Mouse (Mus musculus) heart, postnatal 0 days (tissue): ENCODE data around the gene Tmem235. TPM values are rescaled to one million over a fixed set of nuclear protein-coding genes. Genes with fewer than 3 reads are reported as not detected.

ENCODE experiments used
- ATAC-seq: fragments of 200-750 bp; cut with Nextera tagmentation; 2 replicates; pipeline ENCODE4 v1.8.0; 2017; ENCODE audit warnings: low read depth, moderate number of reproducible peaks, moderate library complexity; ENCODE audit not compliant: insufficient read depth
- DNase-seq: peaks from one replicate; pipeline ENCODE4 v3.0.0-alpha.2; 2016; ENCODE audit warnings: low spot score
- H3K27ac ChIP-seq: fragments of 300-500 bp; sonication (generic); 2 replicates; pipeline ENCODE4 v1.5.1; 2014; ENCODE audit warnings: low read depth, mild to moderate bottlenecking
- H3K27me3 ChIP-seq: fragments of 300-500 bp; sonication (generic); 2 replicates; pipeline ENCODE4 v1.6.1; 2014; ENCODE audit warnings: low read length, mixed read lengths; ENCODE audit not compliant: control insufficient read depth, insufficient read depth
- H3K36me3 ChIP-seq: fragments of 300-500 bp; sonication (generic); replicated peaks from 2 replicates; pipeline ENCODE4 v1.6.1; 2014; ENCODE audit warnings: low read length, mixed read lengths; ENCODE audit not compliant: control insufficient read depth, insufficient read depth
- H3K4me1 ChIP-seq: fragments of 300-500 bp; sonication (generic); 2 replicates; pipeline ENCODE4 v1.6.1; 2014; ENCODE audit warnings: antibody characterized with exemption; ENCODE audit not compliant: control insufficient read depth, insufficient read depth
- H3K4me2 ChIP-seq: fragments of 300-500 bp; sonication (generic); 2 replicates; pipeline ENCODE4 v1.6.1; 2014; ENCODE audit warnings: low read depth, mild to moderate bottlenecking, low read length, moderate library complexity
- H3K4me3 ChIP-seq: fragments of 300-500 bp; sonication (generic); 2 replicates; pipeline ENCODE4 v1.5.1; 2014; ENCODE audit warnings: low read depth, low read length
- H3K9ac ChIP-seq: fragments of 300-500 bp; sonication (generic); replicated peaks from 2 replicates; pipeline ENCODE4 v1.6.1; 2014; ENCODE audit warnings: low read depth, low read length, mixed read lengths
- H3K9me3 ChIP-seq: fragments of 300-500 bp; sonication (generic); replicated peaks from 2 replicates; pipeline ENCODE4 v1.6.1; 2016; ENCODE audit warnings: low read length; ENCODE audit not compliant: control insufficient read depth
- CTCF ChIP-seq: IDR thresholded peaks from 2 replicates; pipeline ENCODE4 v1.5.1; 2016; ENCODE audit warnings: antibody characterized with exemption, control low read depth, low read depth
- EP300 ChIP-seq: IDR thresholded peaks from 2 replicates; pipeline ENCODE4 v1.6.1; 2016; ENCODE audit warnings: antibody characterized with exemption, low read depth
- WGBS: fragments of 180-500 bp; shearing (Covaris S2); extraction: QIAGEN DNeasy Blood & Tissue Kit; methylation state at CpG from one replicate; pipeline ENCODE4 v1.1.7; 2014; 5-methylcytosine and 5-hydroxymethylcytosine counted together
- polyA plus RNA-seq: library from polyadenylated mRNA; unstranded; fragments of >200 nt; fragmentation: Nextera tagmentation; extraction: Ambion mirVana; gene quantifications from 2 replicates; pipeline ENCODE4 v1.2.1, GENCODE M21; 2015
- total RNA-seq: library from RNA; depleted of rRNA; stranded (reverse); fragments of >200 nt; gene quantifications from 2 replicates; pipeline ENCODE4 v1.2.3, GENCODE M21; 2014; ENCODE audit warnings: low replicate concordance

Gene Tmem235
- total and polyA plus RNA-seq, 2 experiments from 2014 or later, result not detected

GRCm38 (mm10) chr11:117877917-117878745, 17.6 kb downstream of the Tmem235 start:
- Histone ChIP-seq H3K4me1 (peaks cover 25% of the 10 kb centered on the region), H3K4me2 (peak overlapping the region; percentile 49), H3K27me3 (no peaks in the 10 kb centered on the region), H3K27ac (peak overlapping the region; percentile 49), H3K9me3 (no peaks in the 10 kb centered on the region), H3K36me3 (no peaks in the 10 kb centered on the region), H3K9ac (0 out of 2 replicates have a peak overlapping the region, but pooled peaks have one; percentile 10), H3K4me3 (peak overlapping the region; percentile 6; the same call in 1 of the 2 replicates)
- 9% methylated on average over 13 of the region's 13 CpGs for WGBS
- ATAC-seq, result peak; percentile 56
- DNase-seq, result peak; percentile 43
- TF ChIP-seq EP300 (no peak), CTCF (no peak)

GRCm38 (mm10) chr11:117878892-117879291, 18.3 kb downstream of the Tmem235 start:
- Histone ChIP-seq H3K4me1 (peaks cover 25% of the 10 kb centered on the region), H3K27ac (peak overlapping the region; percentile 49), H3K4me2 (peak overlapping the region; percentile 49), H3K9ac (0 out of 2 replicates have a peak overlapping the region, but pooled peaks have one; percentile 10), H3K9me3 (no peaks in the 10 kb centered on the region), H3K27me3 (no peaks in the 10 kb centered on the region), H3K36me3 (no peaks in the 10 kb centered on the region), H3K4me3 (no peak overlapping the region)
- DNase-seq (no peak), ATAC-seq (no peak)
- 51% methylated on average over 8 of the region's 8 CpGs for WGBS
- TF ChIP-seq EP300 (no peak), CTCF (no peak)

- TF ChIP-seq CTCF (no peak), EP300 (no peak)
- Histone ChIP-seq H3K27me3 (no peaks in the 10 kb centered on the region), H3K4me1 (peaks cover 25% of the 10 kb centered on the region), H3K36me3 (no peaks in the 10 kb centered on the region), H3K9ac (no peak overlapping the region), H3K4me3 (no peak overlapping the region), H3K9me3 (no peaks in the 10 kb centered on the region), H3K4me2 (no peak overlapping the region), H3K27ac (no peak overlapping the region)
- DNase-seq (no peak), ATAC-seq (no peak)
- 80% methylated on average over 6 of the region's 6 CpGs for WGBS
Measured at GRCm38 (mm10) chr11:117879676-117880075, 19.1 kb downstream of the Tmem235 start.

DNA sequence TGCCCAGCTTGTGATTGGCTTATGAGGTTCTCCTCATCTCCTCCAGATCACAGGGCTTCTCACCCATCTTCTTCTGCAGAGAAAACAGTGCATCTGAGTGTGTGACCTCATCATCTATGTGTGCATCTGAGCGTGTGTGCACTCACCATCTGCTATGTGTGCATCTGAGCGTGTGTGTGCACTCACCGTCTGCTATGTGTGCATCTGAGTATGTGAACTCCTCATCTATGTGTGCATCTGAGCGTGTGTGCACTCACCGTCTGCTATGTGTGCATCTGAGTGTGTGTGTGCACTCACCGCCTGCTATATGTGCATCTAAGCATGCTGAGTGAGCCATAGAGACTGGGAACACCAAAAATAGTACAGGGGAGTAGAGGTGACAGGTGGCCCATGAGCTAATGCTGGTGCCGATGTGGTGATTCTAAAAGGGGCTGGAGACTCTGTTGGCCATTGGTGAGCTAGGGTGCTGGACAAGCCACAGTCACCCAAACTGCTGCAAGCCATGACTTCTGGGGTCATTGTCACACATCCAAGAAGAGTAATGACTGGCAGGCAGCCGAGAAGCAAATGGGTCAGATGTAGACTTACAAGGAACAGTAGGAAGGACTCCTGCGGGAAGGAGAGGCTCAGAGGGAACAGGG, 19.9 kb downstream of the Tmem235 start:
- no peak for ATAC-seq
- H3K4me1 ChIP-seq, result peaks cover 22% of the 10 kb centered on the region
- H3K4me3 ChIP-seq, result no peak overlapping the region
- TF ChIP-seq EP300, result no peak
- no peak for TF ChIP-seq CTCF
- no peak overlapping the region for H3K9ac ChIP-seq
- H3K4me2 ChIP-seq, result no peak overlapping the region
- WGBS, result 79% methylated on average over 9 of the region's 9 CpGs
- no peaks in the 10 kb centered on the region for H3K27me3 ChIP-seq
- no peak for DNase-seq
- no peaks in the 10 kb centered on the region for H3K9me3 ChIP-seq
- no peak overlapping the region for H3K27ac ChIP-seq
- H3K36me3 ChIP-seq, result no peaks in the 10 kb centered on the region

GRCm38 (mm10) chr11:117880977-117881358, 20.4 kb downstream of the Tmem235 start:
- Histone ChIP-seq H3K9ac (0 out of 2 replicates have a peak overlapping the region, but pooled peaks have one; percentile 31), H3K27ac (0 out of 2 replicates have a peak overlapping the region, but pooled peaks have one; percentile 10)
- TF ChIP-seq EP300, result no peak
- no peak for TF ChIP-seq CTCF

More at GRCm38 (mm10) chr11:117880977-117881358, 20.4 kb downstream of the Tmem235 start:
- H3K4me3 ChIP-seq, result no peak overlapping the region
- peaks cover 17% of the 10 kb centered on the region for H3K4me1 ChIP-seq
- H3K36me3 ChIP-seq, result no peaks in the 10 kb centered on the region
- H3K27me3 ChIP-seq, result no peaks in the 10 kb centered on the region
- DNase-seq (no peak), ATAC-seq (no peak)
- H3K9me3 ChIP-seq, result no peaks in the 10 kb centered on the region
- WGBS, result 69% methylated on average over 6 of the region's 6 CpGs
- H3K4me2 ChIP-seq, result no peak overlapping the region
